ENCODE assay signal across 8 mouse cellular contexts in the genomic region with DNA sequence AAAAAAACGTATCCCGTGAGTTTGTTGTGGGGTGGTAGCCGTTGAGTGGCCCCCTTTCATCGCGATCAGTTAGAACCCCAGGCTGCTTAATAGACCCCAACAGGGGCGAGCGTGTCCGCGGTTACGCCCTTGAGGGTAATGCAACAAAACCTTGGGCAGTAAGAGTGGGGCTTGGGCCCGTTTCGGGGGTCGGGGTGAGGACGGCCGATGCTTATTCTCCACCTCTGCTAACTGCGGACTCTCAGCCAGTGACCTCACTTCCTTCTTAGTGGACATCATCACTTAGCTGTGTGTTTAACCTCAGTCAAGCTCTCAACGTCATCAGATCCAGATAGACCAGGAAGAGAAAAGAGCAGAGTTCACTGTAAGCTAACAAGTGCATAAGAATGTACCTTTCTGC. TPM values are rescaled to one million over a fixed set of nuclear protein-coding genes. Genes with fewer than 3 reads are reported as not detected.
DNase-seq lines count a peak whose midpoint lies in the region; ATAC-seq lines count a peak whose summit lies in the region.

No protein-coding gene starts in this region.

- H3K9ac ChIP-seq in liver, embryonic 13.5 days, result peak overlapping the region; percentile 94
- peak overlapping the region; percentile 84 for H3K9ac ChIP-seq in neural tube, embryonic 14.5 days (replicated peaks; ENCODE audit: low read depth, low read length)

- peak; percentile 94 for DNase-seq in heart, adult 11 months
- no peak for DNase-seq in heart, postnatal 25 days (ENCODE audit: low spot score)
- DNase-seq in heart, postnatal 4 days, result peak; percentile 14
- DNase-seq in liver, embryonic 13.5 days, result no peak
- no peak for DNase-seq in right cerebral cortex, postnatal 36 days (ENCODE audit: low spot score in 2 of 2)
- DNase-seq in adrenal gland, adult 8-10 months, result no peak

- peak overlapping the region; percentile 90 for H3K4me3 ChIP-seq in liver, embryonic 13.5 days (replicated peaks)
- peak overlapping the region; percentile 93 for H3K4me3 ChIP-seq in neural tube, embryonic 14.5 days (ENCODE audit: low read depth, low read length)

- H3K36me3 ChIP-seq in liver, embryonic 13.5 days, result peaks cover 32% of the 10 kb centered on the region
- H3K36me3 ChIP-seq in neural tube, embryonic 14.5 days (ENCODE audit: control insufficient read depth, insufficient read depth, low read length), result peaks cover 19% of the 10 kb centered on the region

- H3K9me3 ChIP-seq in liver, embryonic 13.5 days (replicated peaks), result no peaks in the 10 kb centered on the region
- no peaks in the 10 kb centered on the region for H3K9me3 ChIP-seq in neural tube, embryonic 14.5 days (ENCODE audit: control insufficient read depth, low read length)

- intact Hi-C loops in heart, postnatal 25 days (cut with DNase I), result loop anchor here (5.0 kb wide), 2 partner anchors 97 to 112 kb away; a partner anchor contains a TSS

- H3K27me3 ChIP-seq in liver, embryonic 13.5 days, result peaks cover 18% of the 10 kb centered on the region; the same call in 1 of the 2 replicates
- H3K27me3 ChIP-seq in neural tube, embryonic 14.5 days (ENCODE audit: control insufficient read depth, insufficient read depth, low read length), result no peaks in the 10 kb centered on the region

- H3K27ac ChIP-seq in liver, embryonic 13.5 days, result peak overlapping the region; percentile 76
- peak overlapping the region; percentile 76 for H3K27ac ChIP-seq in neural tube, embryonic 14.5 days (ENCODE audit: low read depth, low read length)

- peak; percentile 14 for ATAC-seq in activated CD4-positive, CD25-positive, alpha-beta regulatory T cell, adult 4 months
- peak; percentile 8; the same call in 1 of the 2 replicates for ATAC-seq in liver, embryonic 13.5 days (ENCODE audit: low read depth)
- peak; percentile 22; the same call in 1 of the 2 replicates for ATAC-seq in neural tube, embryonic 14.5 days (ENCODE audit: low read depth)

- WGBS in liver, embryonic 13.5 days (ENCODE audit: insufficient replicate concordance), result under 1% methylated on average over 17 of the region's 17 CpGs
- WGBS in neural tube, embryonic 14.5 days, result under 1% methylated on average over 17 of the region's 17 CpGs

- peak overlapping the region; percentile 82 for H3K4me2 ChIP-seq in liver, embryonic 13.5 days
- peak overlapping the region; percentile 93 for H3K4me2 ChIP-seq in neural tube, embryonic 14.5 days (ENCODE audit: low read depth, low read length)

- peaks cover 43% of the 10 kb centered on the region for H3K4me1 ChIP-seq in liver, embryonic 13.5 days (replicated peaks)
- H3K4me1 ChIP-seq in neural tube, embryonic 14.5 days (ENCODE audit: control insufficient read depth, insufficient read depth, low read length), result peaks cover 16% of the 10 kb centered on the region

RNA-seq across cellular contexts. Expression of a gene that starts 0.6 kb away (rescaled TPM):
- 10 to 100 TPM; 50.7 to 60.2 TPM for total RNA-seq in heart, postnatal 25 days (2021)
- polyA plus RNA-seq in activated CD4-positive, CD25-positive, alpha-beta regulatory T cell, adult 4 months (2017; shearing (Covaris generic)), result 10 to 100 TPM; 32.1 to 39.5 TPM
- 10 to 100 TPM; 72.4 to 81.4 TPM for total RNA-seq in heart, postnatal 4 days (2021)
- polyA plus RNA-seq in liver, embryonic 13.5 days (2015; fragmentation: Nextera tagmentation; extraction: Ambion mirVana), result 68.1 and 70.3 TPM in 2 replicates
- polyA plus RNA-seq in neural tube, embryonic 14.5 days (2014; fragmentation: Nextera tagmentation; extraction: Ambion mirVana), result 123 and 124 TPM in 2 replicates
- total RNA-seq in adrenal gland, adult 8-10 months (2022), result 10 to 100 TPM; 64.3 to 87.8 (median 77.0) TPM

RNA-seq across cellular contexts. Expression of a gene that starts 17.8 kb away (rescaled TPM):
- total RNA-seq in heart, postnatal 25 days (2021), result 10 to 100 TPM; 13.3 to 14.6 TPM
- polyA plus RNA-seq in activated CD4-positive, CD25-positive, alpha-beta regulatory T cell, adult 4 months (2017; shearing (Covaris generic)), result 1 to 10 TPM; 2.5 to 5.7 TPM
- 10 to 100 TPM; 14.7 to 15.2 TPM for total RNA-seq in heart, postnatal 4 days (2021)
- 55.3 and 58.7 TPM in 2 replicates for polyA plus RNA-seq in liver, embryonic 13.5 days (2015; fragmentation: Nextera tagmentation; extraction: Ambion mirVana)
- polyA plus RNA-seq in neural tube, embryonic 14.5 days (2014; fragmentation: Nextera tagmentation; extraction: Ambion mirVana), result 10.5 and 11.5 TPM in 2 replicates
- 10 to 100 TPM; 34.7 to 88.1 (median 58.1) TPM for total RNA-seq in adrenal gland, adult 8-10 months (2022)

RNA-seq across cellular contexts. Expression of a gene that starts 48.2 kb away (rescaled TPM):
- 1 to 10 TPM; 2.4 to 2.7 TPM for total RNA-seq in heart, postnatal 25 days (2021)
- polyA plus RNA-seq in activated CD4-positive, CD25-positive, alpha-beta regulatory T cell, adult 4 months (2017; shearing (Covaris generic)), result under 1 TPM; 0.90 to 0.95 TPM
- total RNA-seq in heart, postnatal 4 days (2021), result 1 to 10 TPM; 4.1 to 4.5 TPM
- polyA plus RNA-seq in liver, embryonic 13.5 days (2015; fragmentation: Nextera tagmentation; extraction: Ambion mirVana), result 5.5 and 6.2 TPM in 2 replicates
- 37.4 and 38.1 TPM in 2 replicates for polyA plus RNA-seq in neural tube, embryonic 14.5 days (2014; fragmentation: Nextera tagmentation; extraction: Ambion mirVana)
- total RNA-seq in adrenal gland, adult 8-10 months (2022), result 1 to 10 TPM; 7.8 to 9.5 (median 8.9) TPM

RNA-seq across cellular contexts. Expression of a gene that starts 48.4 kb away (rescaled TPM):
- 10 to 100 TPM; 77.3 to 81.8 TPM for total RNA-seq in heart, postnatal 25 days (2021)
- 100 to 1,000 TPM; 464 to 478 TPM for polyA plus RNA-seq in activated CD4-positive, CD25-positive, alpha-beta regulatory T cell, adult 4 months (2017; shearing (Covaris generic))
- total RNA-seq in heart, postnatal 4 days (2021), result 100 to 1,000 TPM; 107 to 109 TPM
- polyA plus RNA-seq in liver, embryonic 13.5 days (2015; fragmentation: Nextera tagmentation; extraction: Ambion mirVana), result 88.2 and 91.6 TPM in 2 replicates
- polyA plus RNA-seq in neural tube, embryonic 14.5 days (2014; fragmentation: Nextera tagmentation; extraction: Ambion mirVana), result 123 and 125 TPM in 2 replicates
- 100 to 1,000 TPM; 290 to 326 (median 308) TPM for total RNA-seq in adrenal gland, adult 8-10 months (2022)

RNA-seq across cellular contexts. Expression of a gene that starts 52.6 kb away (rescaled TPM):
- 10 to 100 TPM; 11.7 to 18.0 TPM for total RNA-seq in heart, postnatal 25 days (2021)
- 1 to 10 TPM; 4.9 to 6.5 TPM for polyA plus RNA-seq in activated CD4-positive, CD25-positive, alpha-beta regulatory T cell, adult 4 months (2017; shearing (Covaris generic))
- 10 to 100 TPM; 16.9 to 21.4 TPM for total RNA-seq in heart, postnatal 4 days (2021)
- polyA plus RNA-seq in liver, embryonic 13.5 days (2015; fragmentation: Nextera tagmentation; extraction: Ambion mirVana), result 7.6 and 7.8 TPM in 2 replicates
- polyA plus RNA-seq in neural tube, embryonic 14.5 days (2014; fragmentation: Nextera tagmentation; extraction: Ambion mirVana), result 67.8 and 76.7 TPM in 2 replicates
- 10 to 100 TPM; 18.2 to 49.2 (median 30.9) TPM for total RNA-seq in adrenal gland, adult 8-10 months (2022)

Comparison
In these comparisons a context has a peak if more than half of its experiments do, and no peak if none do; other contexts are left out.
1. DNase-seq: peak in heart, adult 11 months (single experiment) and heart, postnatal 4 days (single experiment); none in heart, postnatal 25 days (single experiment), liver, embryonic 13.5 days (single experiment), right cerebral cortex, postnatal 36 days (0 of 2) and adrenal gland, adult 8-10 months (single experiment).
2. Peak in every context shown above with its lines, with median percentiles within 50 percentile points of each other: ATAC-seq.